Mouse (Mus musculus): ENCODE measurements around the gene Gm7030.
"Not testable (repeated sequence)": the region's sequence is repeated elsewhere in the genome, so short reads cannot be mapped to it uniquely, and the experiment has no call there.

DNA sequence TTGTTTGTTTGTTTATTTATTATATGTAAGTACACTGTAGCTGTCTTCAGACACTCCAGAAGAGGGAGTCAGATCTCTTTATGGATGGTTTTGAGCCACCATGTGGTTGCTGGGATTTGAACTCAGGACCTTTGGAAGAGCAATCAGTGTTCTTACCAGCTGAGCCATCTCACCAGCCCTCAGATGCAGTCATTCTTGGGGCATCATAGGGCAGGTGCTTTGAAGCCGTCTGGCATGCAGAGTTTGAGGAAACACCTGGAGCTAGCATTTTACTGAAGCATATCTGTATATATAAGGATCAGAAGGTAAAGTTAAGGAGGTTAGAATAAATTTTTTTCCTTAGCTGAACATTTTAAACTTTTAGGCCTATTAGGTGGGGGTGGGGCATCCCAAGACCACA, 43.2 kb downstream of the Gm7030 start:
- TF ChIP-seq CTCF, EP300 (IDR thresholded peaks at IDR 0.05): not testable (repeated sequence)

All from lung, postnatal 0 days (tissue).